Mouse (Mus musculus) ZHBTc4 (cell line): ENCODE data around the gene Eml2.

Source experiments
- DNase-seq: peaks from one replicate; pipeline ENCODE4 v3.0.0-alpha.2; 2011; ENCODE audit warnings: low read depth, low spot score

Gene Eml2

DNA sequence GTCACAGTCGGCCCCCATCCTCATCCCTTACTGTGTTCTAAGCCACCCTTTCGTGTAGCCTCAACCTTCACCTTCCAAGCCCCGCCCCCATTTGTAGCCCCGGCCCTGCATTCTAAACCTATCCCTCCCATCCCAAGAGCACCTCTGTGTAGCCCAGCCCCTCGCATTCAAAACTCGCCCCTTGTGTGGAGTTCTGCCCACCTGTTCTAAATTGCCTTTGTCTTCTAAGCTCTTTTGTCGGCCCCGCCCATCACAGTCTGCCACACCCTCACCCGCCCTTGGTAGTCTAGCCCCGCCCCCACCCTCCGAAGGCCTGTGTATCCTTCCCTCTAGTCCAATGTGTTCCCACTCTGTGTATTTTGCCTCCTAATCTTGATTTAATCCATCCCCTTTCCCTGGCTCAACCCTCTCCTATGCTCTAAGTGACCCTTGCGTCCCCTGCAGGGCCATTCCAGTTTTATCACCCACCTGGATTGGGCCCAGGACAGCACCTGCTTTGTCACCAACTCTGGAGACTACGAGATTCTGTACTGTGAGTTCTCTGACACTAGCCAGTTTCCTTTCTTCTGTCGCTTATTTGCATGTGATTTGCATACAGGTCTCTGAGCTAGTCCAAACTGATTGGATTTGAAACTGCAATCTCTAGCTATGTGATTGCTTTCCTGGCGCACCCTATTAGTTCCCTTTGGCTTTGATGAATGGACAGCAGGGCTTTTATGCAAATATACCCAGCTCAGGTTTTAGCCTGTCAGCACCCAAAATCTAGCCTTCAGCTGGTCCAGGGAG, 26.0 kb downstream of the Eml2 start:
- DNase-seq = peak; percentile 94

DNA sequence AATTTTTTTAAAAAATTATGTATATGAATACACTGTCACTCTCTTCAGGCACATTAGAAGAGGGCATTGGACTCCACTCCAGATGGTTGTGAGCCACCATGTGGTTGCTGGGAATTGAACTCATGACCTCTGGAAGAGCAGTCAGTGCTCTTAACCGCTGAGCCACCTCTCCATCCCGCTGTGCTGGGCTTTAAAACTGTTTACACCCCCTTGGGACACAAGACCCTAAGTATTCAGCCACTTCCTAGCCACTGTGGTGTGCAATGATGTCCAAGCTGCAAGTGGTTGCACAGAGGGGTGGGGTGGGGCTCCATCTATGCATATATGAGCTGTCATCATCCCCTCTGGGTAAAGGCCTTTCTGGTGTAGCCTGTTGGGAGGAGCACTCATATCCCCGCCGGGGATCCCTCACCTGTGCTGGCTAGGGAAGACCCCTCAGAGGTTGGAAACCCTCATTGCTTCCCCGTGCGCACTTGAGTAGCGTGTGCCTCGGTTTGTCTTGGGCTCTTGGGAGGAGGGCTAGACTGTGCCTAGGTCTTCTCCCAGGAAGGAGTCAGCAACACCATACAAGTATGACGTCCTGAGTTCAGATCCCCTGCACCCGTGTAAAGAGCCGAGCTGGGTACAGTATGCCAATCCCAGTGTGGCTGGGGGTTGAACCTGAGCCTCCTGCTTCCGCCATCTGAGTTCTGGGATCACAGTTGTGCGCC, 32.1 kb downstream of the Eml2 start:
- peak; percentile 59 for DNase-seq

DNA sequence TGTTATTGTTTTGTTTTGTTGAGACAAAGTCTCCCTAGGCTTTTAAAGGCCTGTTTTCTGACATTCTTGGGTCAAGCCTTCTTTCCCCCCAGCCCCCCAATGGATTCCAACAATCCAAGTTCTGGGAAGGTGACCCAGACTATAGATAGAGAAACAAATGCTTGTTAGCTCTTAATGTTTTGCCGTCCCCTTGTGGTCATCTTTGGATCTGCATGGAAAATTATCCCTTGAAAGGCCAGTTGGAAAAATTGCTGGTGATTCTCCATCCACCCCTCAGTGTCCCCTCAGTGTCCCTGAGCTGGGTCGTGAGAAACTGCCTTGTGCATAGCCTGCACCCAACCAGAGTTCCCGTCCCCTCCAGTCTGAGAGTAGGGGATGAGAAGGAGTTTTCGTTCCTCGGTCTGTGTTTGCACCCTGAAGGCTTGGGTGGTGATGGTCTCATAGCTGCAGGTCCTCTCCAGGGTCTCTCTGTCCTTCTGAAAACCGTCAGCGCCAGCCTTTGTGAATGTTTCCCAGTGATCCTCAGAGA, 32.8 kb downstream of the Eml2 start:
- DNase-seq = peak; percentile 77

DNA sequence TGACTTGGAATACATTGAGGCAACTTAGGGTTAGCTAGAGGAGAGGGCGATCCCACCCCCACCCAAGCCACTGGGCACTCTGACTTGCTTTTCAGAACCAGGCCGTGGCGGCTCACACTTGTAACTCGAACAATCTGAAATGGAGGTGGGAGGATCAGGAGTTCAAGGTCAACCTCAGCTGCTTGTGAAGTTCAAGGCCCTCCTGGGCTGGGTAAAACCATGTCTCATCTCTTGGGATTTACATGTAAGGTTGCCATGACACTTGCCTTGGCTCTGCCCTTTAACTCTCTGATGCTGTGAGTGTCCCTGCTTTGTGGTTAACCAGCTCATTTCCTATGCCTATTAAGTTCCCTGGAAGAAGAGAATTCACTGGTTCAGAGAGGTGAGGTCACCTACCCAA, 33.3 kb downstream of the Eml2 start:
- DNase-seq = peak; percentile 80

DNA sequence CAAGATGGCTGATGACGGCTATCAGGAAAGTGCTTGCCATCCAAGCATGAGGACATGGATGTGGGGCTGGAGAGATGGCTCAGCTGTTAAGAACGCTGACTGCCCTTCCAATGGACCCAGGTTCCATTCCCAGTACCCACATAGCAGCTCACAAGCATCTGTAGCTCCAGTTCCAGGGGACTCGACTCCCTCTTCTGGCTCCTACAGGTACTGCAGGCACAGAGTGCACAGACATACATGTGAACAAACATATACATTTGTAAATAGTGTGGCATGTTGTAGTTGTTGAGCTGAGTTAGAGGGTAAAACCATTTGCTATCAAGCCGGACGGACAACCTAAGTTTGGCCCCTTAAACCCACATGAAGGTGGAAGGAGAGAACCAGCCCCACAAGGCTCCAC, 33.8 kb downstream of the Eml2 start:
- DNase-seq = peak; percentile 88

DNA sequence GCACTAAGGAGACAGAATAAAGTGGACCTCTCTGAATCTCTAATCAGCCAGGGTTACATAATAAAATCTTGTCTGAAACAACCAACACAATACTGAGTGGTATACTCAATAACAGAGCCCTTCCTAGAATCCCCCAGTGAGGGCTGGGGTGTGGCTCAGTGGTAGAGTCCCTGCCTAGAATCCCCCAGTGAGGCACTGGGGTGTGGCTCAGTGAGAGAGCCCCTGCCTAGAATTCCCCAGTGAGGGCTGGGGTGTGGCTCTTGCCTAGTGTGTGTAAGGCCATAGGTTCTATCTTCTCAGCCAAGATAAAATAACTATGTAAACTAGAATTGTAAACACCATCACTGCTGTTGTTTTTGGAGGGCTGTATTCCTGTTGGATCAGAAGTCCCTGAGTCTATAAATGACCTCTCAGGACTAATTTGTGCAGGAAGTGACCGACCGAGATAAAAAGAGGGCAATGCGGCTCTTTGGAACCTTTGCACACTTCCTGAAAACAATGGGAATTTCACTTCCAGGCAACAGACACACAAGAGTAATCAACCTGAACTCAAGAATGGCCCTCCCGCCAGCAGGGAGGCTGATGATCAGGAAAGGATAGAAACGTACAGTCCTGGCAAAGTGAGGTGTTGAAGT, 34.9 kb downstream of the Eml2 start:
- peak; percentile 65 for DNase-seq

DNA sequence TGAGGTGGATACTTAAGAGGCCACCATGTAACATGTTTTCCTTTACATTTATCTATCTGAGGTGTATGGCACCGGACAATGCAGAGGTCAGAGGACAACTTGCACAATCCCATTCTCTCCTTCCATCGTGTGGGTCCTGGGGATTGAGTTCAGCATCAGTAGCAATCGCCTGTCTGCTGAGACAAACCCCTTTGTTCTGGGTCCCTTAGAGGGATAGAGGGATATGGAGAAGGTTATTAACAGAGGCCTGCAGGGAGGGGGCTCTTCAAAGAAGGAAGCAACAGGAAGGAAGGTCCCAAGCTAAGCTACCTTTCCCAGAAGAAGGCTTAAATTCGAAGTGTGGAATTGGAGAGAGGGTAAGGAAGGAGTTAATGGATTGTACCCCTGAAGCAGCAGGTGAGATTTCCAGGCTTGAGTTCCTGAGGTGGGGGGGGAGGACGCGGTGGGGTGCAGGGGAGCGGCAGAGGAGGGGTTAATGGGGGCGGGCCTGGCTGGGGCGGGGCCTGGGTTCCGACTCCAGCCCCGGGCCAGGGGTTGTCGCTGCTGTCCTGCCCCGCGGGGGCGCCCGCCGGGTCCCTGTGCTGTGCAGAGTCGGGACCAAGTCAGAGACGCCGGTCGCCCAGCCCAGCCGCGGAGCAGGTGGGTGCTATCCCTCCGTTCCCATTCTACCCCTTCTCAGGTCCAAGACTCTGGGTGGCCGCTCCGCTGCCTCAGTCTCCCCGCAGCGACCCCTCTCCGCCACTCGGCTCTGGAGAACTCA, 36.0 kb downstream of the Eml2 start, which contains the start of gene Gpr4:
TSS of gene Gpr4 (plus strand) at position 543 of the 760 bp plus-strand sequence.
- peak; percentile 79 for DNase-seq

- peak; percentile 48 for DNase-seq
These were observed 37.2 kb downstream of the Eml2 start for GRCm38 (mm10) chr7:19213385-19213784.

DNA sequence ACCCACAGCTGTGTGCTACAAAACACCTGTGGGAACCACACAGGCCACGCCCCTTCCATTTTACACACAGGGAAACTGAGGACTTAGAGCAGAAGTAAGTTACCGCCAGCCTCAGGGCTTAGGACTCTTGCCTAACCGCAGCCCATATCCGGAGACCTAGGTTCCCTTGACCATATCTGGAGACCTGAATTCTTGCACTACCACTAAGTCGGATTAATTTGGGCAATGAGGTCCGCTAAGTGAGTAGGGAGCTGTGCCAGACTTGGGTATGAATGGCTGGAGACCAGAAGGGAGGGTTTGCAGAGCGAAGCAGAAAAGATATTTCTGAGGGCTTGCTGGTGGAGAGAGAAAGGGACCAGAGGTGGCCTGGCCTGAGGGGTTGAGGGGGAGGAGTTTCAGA, 38.1 kb downstream of the Eml2 start:
- DNase-seq = no peak

DNA sequence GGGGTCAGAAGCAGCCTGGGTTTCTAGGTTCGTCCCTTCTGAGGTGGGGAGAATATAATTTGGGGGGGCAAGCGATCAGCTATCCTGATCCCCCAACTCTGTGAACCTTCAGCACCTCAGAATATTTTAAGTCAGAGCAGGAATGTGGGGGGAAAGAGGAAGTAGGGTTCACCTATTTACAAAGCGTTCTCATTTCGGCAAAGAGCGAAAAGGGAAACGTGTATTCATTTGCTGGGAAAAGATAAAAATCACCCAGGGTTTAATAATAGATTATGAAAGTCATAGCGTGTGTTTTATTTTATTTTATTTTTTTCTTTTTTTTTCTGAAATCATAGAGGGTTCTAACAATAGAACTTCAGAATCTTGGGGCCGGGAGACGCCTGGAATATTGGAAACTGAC, 38.7 kb downstream of the Eml2 start:
- no peak for DNase-seq

DNA sequence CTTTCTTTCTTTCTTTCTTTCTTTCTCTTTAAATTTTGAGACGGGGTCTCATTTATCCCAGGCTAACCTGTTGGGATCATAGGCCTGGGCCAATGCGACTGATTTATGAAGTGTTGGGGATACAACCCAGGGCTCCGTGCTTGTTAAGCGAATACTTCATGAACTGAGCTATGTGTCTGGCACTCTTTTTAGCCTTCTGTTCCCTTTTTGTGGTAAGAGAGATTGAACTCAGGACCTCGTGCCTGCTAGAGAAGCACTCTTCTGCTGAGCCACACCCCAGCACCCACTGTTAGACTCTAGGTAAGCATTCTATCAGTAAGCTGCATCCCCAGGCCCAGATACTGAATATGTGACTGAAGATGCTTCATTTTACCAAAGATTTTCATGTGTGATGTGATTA, 41.3 kb downstream of the Eml2 start:
- DNase-seq = no peak

- peak; percentile 43 for DNase-seq
These were observed 41.7 kb downstream of the Eml2 start for GRCm38 (mm10) chr7:19217944-19218343.

- DNase-seq = no peak
These were observed 43.8 kb downstream of the Eml2 start for GRCm38 (mm10) chr7:19220061-19220460.

- peak; percentile 32 for DNase-seq
These were observed 46.0 kb downstream of the Eml2 start for GRCm38 (mm10) chr7:19222189-19222588.

DNA sequence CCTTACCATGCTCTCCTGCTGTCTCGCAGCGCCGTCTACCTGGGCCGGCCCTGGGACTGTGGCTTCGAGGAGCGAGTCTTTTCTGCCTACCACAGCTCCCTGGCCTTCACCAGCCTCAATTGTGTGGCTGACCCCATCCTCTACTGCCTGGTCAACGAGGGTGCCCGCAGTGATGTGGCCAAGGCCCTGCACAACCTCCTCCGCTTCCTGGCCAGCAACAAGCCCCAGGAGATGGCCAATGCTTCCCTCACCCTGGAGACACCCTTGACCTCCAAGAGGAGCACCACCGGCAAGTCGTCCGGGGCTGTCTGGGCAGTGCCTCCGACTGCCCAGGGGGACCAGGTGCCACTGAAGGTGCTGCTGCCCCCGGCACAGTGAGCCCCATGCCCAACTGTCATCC, 46.7 kb downstream of the Eml2 start:
- DNase-seq = no peak

- DNase-seq = peak; percentile 56
These were observed 48.7 kb downstream of the Eml2 start for GRCm38 (mm10) chr7:19224933-19225332.

- no peak for DNase-seq
These were observed 50.9 kb downstream of the Eml2 start for GRCm38 (mm10) chr7:19226817-19227797.

DNA sequence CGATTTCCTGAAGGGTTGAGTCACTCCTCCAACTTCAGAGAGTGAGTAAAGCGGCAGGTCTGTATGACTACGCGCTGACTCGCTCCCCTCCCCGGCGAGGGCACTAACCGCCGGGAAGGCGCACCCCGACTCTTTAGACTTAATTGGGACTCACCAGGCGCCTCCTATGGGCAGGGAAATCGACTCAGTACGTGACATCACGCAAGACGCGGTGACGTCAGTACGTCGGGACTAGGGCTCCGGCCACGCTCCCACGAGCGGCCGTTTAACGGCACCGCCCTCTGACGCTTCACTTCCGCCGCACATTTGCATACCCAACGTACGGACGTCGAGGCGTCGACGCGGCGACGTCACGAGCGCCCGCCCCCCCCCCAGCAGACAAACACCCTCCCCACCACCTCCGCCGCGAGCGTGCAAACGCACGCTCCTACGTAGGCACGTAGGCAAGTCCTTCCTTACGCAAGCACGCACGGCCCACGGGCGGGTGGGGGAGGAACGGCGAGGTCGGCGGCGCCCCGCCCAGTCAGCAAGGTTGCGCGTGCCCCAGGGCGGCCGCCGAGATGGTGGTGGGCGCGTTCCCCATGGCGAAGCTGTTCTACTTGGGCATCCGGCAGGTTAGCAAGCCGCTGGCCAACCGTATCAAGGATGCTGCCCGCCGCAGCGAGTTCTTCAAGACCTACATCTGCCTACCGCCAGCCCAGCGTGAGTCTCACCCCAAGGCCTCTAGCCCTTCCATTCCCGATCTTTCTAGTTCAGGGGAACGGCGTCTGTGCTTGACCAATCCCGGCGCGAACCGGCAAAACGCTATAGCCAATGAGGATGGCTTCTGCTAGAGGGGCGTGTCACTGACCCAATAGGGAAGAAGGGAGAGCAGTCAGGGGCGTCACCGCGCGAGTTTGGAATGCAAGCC, 51.9 kb downstream of the Eml2 start, which contains the start of gene Opa3:
TSS of gene Opa3 (plus strand) at position 452 of the 910 bp plus-strand sequence.
- DNase-seq = peak; percentile 100

DNA sequence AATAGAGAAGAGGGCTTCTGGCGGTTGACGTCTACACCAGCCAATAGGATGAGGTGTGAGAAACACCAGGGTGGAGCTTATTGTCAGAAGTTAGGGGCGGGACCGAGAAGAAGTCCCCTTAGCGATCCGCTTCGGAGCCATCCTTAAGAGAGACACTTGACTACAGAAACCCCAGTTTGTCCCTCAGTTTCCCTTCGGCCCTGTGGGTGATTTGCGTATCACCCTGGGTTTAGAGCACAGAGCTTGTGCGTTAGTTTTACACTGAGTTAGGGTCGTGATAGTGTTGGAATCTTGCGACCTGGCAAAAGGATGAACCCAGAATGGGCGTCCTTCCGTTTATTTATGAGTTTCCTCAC, 52.5 kb downstream of the Eml2 start:
- DNase-seq = no peak
